Mouse (Mus musculus) cerebellum, adult 18-20 months (tissue): ENCODE results near the gene Tcn2.

ENCODE experiments used
- DNase-seq, 2 experiments: peaks; one replicate each; pipeline ENCODE4 v3.0.0; 2021

Gene Tcn2

DNA sequence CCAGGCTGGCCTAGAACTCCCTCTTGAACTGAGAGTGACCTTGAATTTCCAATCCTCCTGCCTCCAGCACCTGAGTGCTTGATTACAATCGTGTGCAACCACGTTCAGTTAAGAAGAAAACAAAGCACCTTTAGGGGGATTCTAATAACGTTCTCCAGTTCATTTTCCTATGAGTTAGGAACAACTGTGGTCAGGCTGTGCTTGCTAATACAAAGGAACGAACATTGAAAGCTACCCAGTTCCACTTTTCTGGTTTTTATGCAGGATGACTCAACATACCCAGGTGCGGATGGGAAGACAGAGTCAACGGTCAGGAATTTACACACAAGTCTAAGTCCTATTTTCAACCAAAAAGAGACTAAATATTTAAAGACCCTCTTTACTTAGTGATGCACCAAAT, 38.0 kb downstream of the Tcn2 start:
- DNase-seq: no peak

DNA sequence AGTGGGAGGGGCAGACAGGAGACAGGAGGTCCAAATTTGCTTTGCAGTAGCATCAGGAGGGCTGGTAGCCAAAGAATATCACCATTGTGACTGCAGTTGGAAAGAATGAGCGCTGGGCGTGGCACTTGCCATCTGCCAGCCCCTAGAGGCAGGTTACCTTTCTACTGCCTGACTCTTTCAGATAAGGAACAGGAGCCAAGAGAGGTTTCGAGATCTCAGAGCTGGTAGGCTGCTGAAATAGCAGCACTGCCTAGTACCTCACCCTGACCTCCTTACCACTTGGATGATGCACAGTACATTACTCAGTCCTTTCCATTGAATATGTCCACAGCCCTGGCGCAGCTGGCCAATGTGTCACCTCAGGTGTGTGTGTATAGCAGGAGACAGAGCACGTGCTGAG, 44.6 kb downstream of the Tcn2 start:
- peak in 1 of 2 experiments; percentile 39 for DNase-seq

DNA sequence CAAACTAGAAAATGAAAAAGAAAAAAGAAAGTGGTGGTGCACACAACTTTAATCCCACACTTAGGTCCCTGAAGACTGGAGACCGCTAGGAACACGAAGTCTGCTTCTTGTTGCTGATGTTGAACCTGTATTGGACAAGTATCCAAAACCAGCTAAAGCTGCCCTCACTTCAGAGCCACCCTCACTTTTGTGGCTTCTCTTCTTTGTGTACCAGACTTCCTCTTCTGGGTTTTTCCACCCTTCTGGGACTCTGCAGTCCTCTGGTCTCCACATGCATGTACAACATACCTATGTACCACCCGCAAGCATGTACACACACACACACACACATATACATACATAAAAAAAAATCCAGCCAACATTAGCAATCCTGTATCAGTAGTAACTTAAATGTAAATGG, 48.2 kb downstream of the Tcn2 start:
- no peak for DNase-seq

DNA sequence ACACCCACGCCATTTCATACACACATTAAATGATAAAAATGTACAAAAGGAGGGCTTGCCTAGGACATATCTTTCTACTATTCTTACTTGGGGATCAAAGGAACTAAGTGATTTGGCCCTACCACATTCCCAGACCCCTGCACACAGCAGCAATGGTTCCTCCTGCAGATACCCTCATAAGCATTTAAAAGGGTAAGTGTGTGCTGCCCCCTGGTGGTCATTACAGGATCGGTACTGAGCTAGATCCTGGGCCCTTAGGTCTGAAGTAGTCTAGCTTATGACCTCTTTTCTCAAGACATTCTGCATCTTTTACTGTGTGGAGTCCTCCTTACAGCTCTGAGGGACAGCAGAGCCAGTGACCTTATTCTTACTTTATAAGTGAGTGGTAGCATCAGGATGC, 52.1 kb downstream of the Tcn2 start:
- peak; percentile 83 to 89 for DNase-seq

DNA sequence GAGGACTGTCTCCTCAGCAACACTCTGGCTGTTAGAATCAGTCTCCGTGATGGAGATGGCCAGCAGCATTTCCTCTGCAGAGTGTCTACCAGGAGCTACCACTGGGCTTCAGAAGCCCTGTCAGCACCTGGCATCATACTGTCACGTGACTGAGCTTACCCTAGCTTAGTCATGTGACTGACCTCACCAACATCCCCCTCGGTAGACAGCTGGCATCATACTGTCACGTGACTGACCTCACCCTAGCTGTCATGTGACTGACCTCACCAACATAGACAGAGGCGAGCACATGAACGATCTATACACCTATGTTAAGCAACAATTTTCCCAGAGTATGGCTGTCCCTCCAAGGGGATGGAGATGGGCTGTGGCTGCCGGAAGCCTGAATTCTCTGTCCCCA, 53.3 kb downstream of the Tcn2 start:
- DNase-seq: no peak

DNA sequence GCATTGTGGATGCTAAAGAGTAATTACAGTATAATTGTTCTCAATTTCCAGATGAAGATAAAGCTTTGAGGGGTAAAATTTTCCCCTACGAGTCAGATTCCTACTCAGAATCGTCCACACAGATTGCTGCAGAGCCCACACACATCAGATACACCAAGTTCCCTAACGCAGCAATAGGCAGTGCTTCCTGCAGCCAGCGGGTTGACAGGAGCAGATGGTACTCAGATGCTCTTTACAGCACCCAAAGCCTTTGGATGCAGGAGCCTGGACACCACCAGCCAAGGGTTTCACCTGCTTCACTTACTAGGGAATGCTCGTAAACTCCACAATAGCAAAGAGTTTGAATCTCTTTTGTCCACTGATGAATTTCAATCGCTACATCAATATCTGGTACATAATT, 55.5 kb downstream of the Tcn2 start:
- peak; percentile 60 to 72 for DNase-seq
